Mouse (Mus musculus): ENCODE results near the gene Pparg.

GRCm38 (mm10) chr6:115519275-115519699 is 158.5 kb downstream of the Pparg start:
- TF ChIP-seq CTCF (IDR thresholded peaks at IDR 0.05; ENCODE audit: insufficient read depth, low read depth, low read length) (no peak), POLR2A (IDR thresholded peaks at IDR 0.05; ENCODE audit: insufficient read depth, low read depth, low read length) (no peak)
